Mouse (Mus musculus): ENCODE measurements around the gene Prss2. TPM values are rescaled to one million over a fixed set of nuclear protein-coding genes. Genes with fewer than 3 reads are reported as not detected.

The Prss2 gene
- polyA plus RNA-seq (2012; rRNA removed; ENCODE audit: low replicate concordance) = 0.59 and 2.9 TPM in 2 replicates

GRCm38 (mm10) chr6:41521487-41521886 is at the start of gene Prss2:
Prss2 (plus strand) TSS chr6:41521787.

Other genes with a start within 250 kb of the Prss2 start
- gene Try4, start 219.5 kb upstream of the Prss2 start, polyA plus RNA-seq (2012; rRNA removed; ENCODE audit: low replicate concordance) = 1.0 TPM in 1 of 2 replicates, not detected in the other
- 0.18 and 0.72 TPM in 2 replicates for gene Try5, start 204.9 kb upstream of the Prss2 start, polyA plus RNA-seq (2012; rRNA removed; ENCODE audit: low replicate concordance)
- gene Try10, start 167.7 kb upstream of the Prss2 start, polyA plus RNA-seq (2012; rRNA removed; ENCODE audit: low replicate concordance) = not detected in 2 replicates
- gene Prss3, start 144.1 kb upstream of the Prss2 start, polyA plus RNA-seq (2012; rRNA removed; ENCODE audit: low replicate concordance) = not detected in 2 replicates
- not detected in 2 replicates for gene Gm5771, start 129.4 kb upstream of the Prss2 start, polyA plus RNA-seq (2012; rRNA removed; ENCODE audit: low replicate concordance)
- gene Gm10334, start 75.6 kb upstream of the Prss2 start, polyA plus RNA-seq (2012; rRNA removed; ENCODE audit: low replicate concordance) = not detected in 2 replicates
- not detected in 2 replicates for gene Prss1, start 62.9 kb upstream of the Prss2 start, polyA plus RNA-seq (2012; rRNA removed; ENCODE audit: low replicate concordance)
- gene Ephb6, start 83.7 kb downstream of the Prss2 start, polyA plus RNA-seq (2012; rRNA removed; ENCODE audit: low replicate concordance) = 20.3 and 26.2 TPM in 2 replicates
- gene Trpv6, start 114.6 kb downstream of the Prss2 start, polyA plus RNA-seq (2012; rRNA removed; ENCODE audit: low replicate concordance) = 0.86 and 1.7 TPM in 2 replicates
- gene Trpv5, start 159.0 kb downstream of the Prss2 start, polyA plus RNA-seq (2012; rRNA removed; ENCODE audit: low replicate concordance) = not detected in 2 replicates
- gene Llcfc1, start 162.6 kb downstream of the Prss2 start, polyA plus RNA-seq (2012; rRNA removed; ENCODE audit: low replicate concordance) = not detected in 2 replicates
- gene Kel, start 182.6 kb downstream of the Prss2 start, polyA plus RNA-seq (2012; rRNA removed; ENCODE audit: low replicate concordance) = 0.14 TPM in 1 of 2 replicates, not detected in the other

Measured in mammary gland, adult 2 months (tissue).